Comparison of ENCODE assay signal across 29 mouse cellular contexts in genomic region chr6:146907061-146907794, GRCm38 (mm10). TPM values are rescaled to one million over a fixed set of nuclear protein-coding genes. Genes with fewer than 3 reads are reported as not detected.
DNase-seq lines count a peak whose midpoint lies in the region; ATAC-seq and TF ChIP-seq lines count a peak whose summit lies in the region.
"Had no signal": no experiment of that assay in that cellular context is flagged by ENCODE, and none has a peak within 500 bp of the region (broad histone marks: within the 10 kb centered on the region; RNA-seq: fewer than 3 reads in every experiment).

No protein-coding gene starts in this region.

- no peak for ATAC-seq in heart, embryonic 13.5 days (ENCODE audit: extremely low read depth, insufficient number of reproducible peaks, low FRiP score, low TSS enrichment)
- no peak for ATAC-seq in liver, embryonic 13.5 days (ENCODE audit: low read depth)
- ATAC-seq: activated CD4-positive, CD25-positive, alpha-beta regulatory T cell, adult 4 months had no signal

- H3K9me3 ChIP-seq in heart, embryonic 13.5 days: no peaks in the 10 kb centered on the region
- H3K9me3 ChIP-seq in liver, embryonic 13.5 days (replicated peaks): no peaks in the 10 kb centered on the region
- H3K9me3 ChIP-seq: forebrain, embryonic 12.5 days; G1E; hindbrain, embryonic 15.5 days; limb, embryonic 15.5 days; neural tube, embryonic 15.5 days; stomach, embryonic 15.5 days had no signal

- no peak for DNase-seq in heart, adult 18-20 months
- DNase-seq in liver, adult 2 months (ENCODE audit: extremely low read depth, low read depth, low spot score): no peak
- no peak for DNase-seq in liver
- DNase-seq in liver, embryonic 13.5 days: no peak
- DNase-seq in gastrocnemius, adult 2 months: no peak
- no peak for DNase-seq in cerebellum, adult 2 months
- DNase-seq in frontal cortex, postnatal 10 days (ENCODE audit: low spot score in 2 of 2): no peak
- DNase-seq: adrenal gland, postnatal 14 days; cerebellum, adult 11 months; cerebellum, postnatal 36 days; gastrocnemius, postnatal 10 days; heart, postnatal 36 days; midbrain, embryonic 14.5 days; right cerebral cortex, postnatal 14 days; thymus, adult 2 months had no signal

- WGBS in heart, embryonic 13.5 days: 51% methylated on average over 5 of the region's 5 CpGs
- 37% methylated on average over 5 of the region's 5 CpGs for WGBS in liver, adult 2 months
- 60% methylated on average over 5 of the region's 5 CpGs for WGBS in liver, embryonic 13.5 days (ENCODE audit: insufficient replicate concordance)
- 59% methylated on average over 5 of the region's 5 CpGs for WGBS in cerebellum, adult 2 months

- peaks cover 80% of the 10 kb centered on the region for H3K4me1 ChIP-seq in heart, embryonic 13.5 days
- peaks cover 53% of the 10 kb centered on the region for H3K4me1 ChIP-seq in liver, adult 2 months (ENCODE audit: control insufficient read depth, insufficient read depth, low read length)
- H3K4me1 ChIP-seq in liver, embryonic 13.5 days (replicated peaks): peaks cover 40% of the 10 kb centered on the region
- no peaks in the 10 kb centered on the region for H3K4me1 ChIP-seq in cerebellum, adult 2 months (ENCODE audit: control insufficient read depth, insufficient read depth, low read length)
- H3K4me1 ChIP-seq: forebrain, embryonic 12.5 days; hindbrain, embryonic 15.5 days; neural tube, embryonic 15.5 days had no signal

- peaks cover 22% of the 10 kb centered on the region for H3K79me2 ChIP-seq in liver, adult 2 months (ENCODE audit: control insufficient read depth, insufficient read depth, low read length)

- TF ChIP-seq POLR2A in liver, adult 2 months (IDR thresholded peaks at IDR 0.05; ENCODE audit: extremely low read depth, insufficient read depth, low read length): no peak
- no peak for TF ChIP-seq POLR2A in cerebellum, adult 2 months (IDR thresholded peaks at IDR 0.05; ENCODE audit: borderline replicate concordance, insufficient read depth, low read length)

- H3K4me3 ChIP-seq in heart, embryonic 13.5 days: no peak overlapping the region
- no peak overlapping the region for H3K4me3 ChIP-seq in liver, adult 2 months (ENCODE audit: insufficient read depth, low read depth, low read length)
- H3K4me3 ChIP-seq in liver, embryonic 13.5 days (replicated peaks): no peak overlapping the region
- no peak overlapping the region for H3K4me3 ChIP-seq in gastrocnemius, adult 2 months
- no peak overlapping the region for H3K4me3 ChIP-seq in cerebellum, adult 2 months (replicated peaks; ENCODE audit: insufficient read depth, low read depth, low read length)
- H3K4me3 ChIP-seq: forebrain, embryonic 12.5 days; hindbrain, embryonic 15.5 days; layer of hippocampus, adult 2 months; limb, embryonic 15.5 days; neural tube, embryonic 15.5 days; stomach, embryonic 15.5 days had no signal

- H3K36me3 ChIP-seq in heart, embryonic 13.5 days: 0 out of 2 replicates have a peak, but pooled peaks cover 7% of the 10 kb centered on the region
- no peaks in the 10 kb centered on the region for H3K36me3 ChIP-seq in liver, adult 2 months (ENCODE audit: control insufficient read depth, insufficient read depth, low read length)
- H3K36me3 ChIP-seq in liver, embryonic 13.5 days: no peaks in the 10 kb centered on the region
- H3K36me3 ChIP-seq: forebrain, embryonic 12.5 days; G1E; hindbrain, embryonic 15.5 days; limb, embryonic 15.5 days; neural tube, embryonic 15.5 days; stomach, embryonic 15.5 days had no signal

- H3K4me2 ChIP-seq in heart, embryonic 13.5 days: no peak overlapping the region
- no peak overlapping the region for H3K4me2 ChIP-seq in liver, embryonic 13.5 days
- H3K4me2 ChIP-seq: forebrain, embryonic 12.5 days; heart, embryonic 11.5 days; hindbrain, embryonic 15.5 days; limb, embryonic 15.5 days; neural tube, embryonic 15.5 days; stomach, embryonic 15.5 days had no signal

- H3K27ac ChIP-seq in heart, embryonic 13.5 days (replicated peaks): 0 out of 2 replicates have a peak overlapping the region, but pooled peaks have one; percentile 10
- H3K27ac ChIP-seq in liver, adult 2 months (replicated peaks; ENCODE audit: insufficient read depth, low read depth, low read length): peak overlapping the region; percentile 74
- H3K27ac ChIP-seq in liver, embryonic 13.5 days: peak overlapping the region; percentile 60
- H3K27ac ChIP-seq in gastrocnemius, adult 2 months: no peak overlapping the region
- no peak overlapping the region for H3K27ac ChIP-seq in cerebellum, adult 2 months (ENCODE audit: insufficient read depth, low read length)
- H3K27ac ChIP-seq: forebrain, embryonic 12.5 days; hindbrain, embryonic 15.5 days; layer of hippocampus, adult 2 months; limb, embryonic 15.5 days; neural tube, embryonic 15.5 days; stomach, embryonic 15.5 days had no signal

- TF ChIP-seq CTCF in liver, adult 2 months (IDR thresholded peaks at IDR 0.05; ENCODE audit: low read depth, low read length): no peak
- no peak for TF ChIP-seq CTCF in gastrocnemius, adult 2 months (IDR thresholded peaks at IDR 0.05)
- no peak for TF ChIP-seq CTCF in cerebellum, adult 2 months (IDR thresholded peaks at IDR 0.05; ENCODE audit: borderline replicate concordance, insufficient read depth, low read depth, low read length)

- intact Hi-C loops in gastrocnemius, adult 2 months (cut with DNase I): no loop called here

- H3K27me3 ChIP-seq in heart, embryonic 13.5 days (replicated peaks): no peaks in the 10 kb centered on the region
- H3K27me3 ChIP-seq in liver, adult 2 months (ENCODE audit: control insufficient read depth, insufficient read depth, low read length): no peaks in the 10 kb centered on the region
- no peaks in the 10 kb centered on the region for H3K27me3 ChIP-seq in liver, embryonic 13.5 days
- no peaks in the 10 kb centered on the region for H3K27me3 ChIP-seq in cerebellum, adult 2 months (ENCODE audit: control insufficient read depth, insufficient read depth, low read length)
- H3K27me3 ChIP-seq: forebrain, embryonic 12.5 days; hindbrain, embryonic 15.5 days; limb, embryonic 15.5 days; neural tube, embryonic 15.5 days; stomach, embryonic 15.5 days had no signal

- no peak overlapping the region for H3K9ac ChIP-seq in heart, embryonic 13.5 days
- no peak overlapping the region for H3K9ac ChIP-seq in liver, adult 2 months (ENCODE audit: low read depth, low read length)
- no peak overlapping the region for H3K9ac ChIP-seq in liver, embryonic 13.5 days
- H3K9ac ChIP-seq: forebrain, embryonic 12.5 days; hindbrain, embryonic 15.5 days; limb, embryonic 15.5 days; neural tube, embryonic 15.5 days; stomach, embryonic 15.5 days had no signal

RNA-seq across cellular contexts. Expression of gene Ppfibp1, which starts 18.9 kb away (rescaled TPM):
- 47.0 and 48.6 TPM in 2 replicates for polyA plus RNA-seq in heart, embryonic 13.5 days (2015; fragmentation: Nextera tagmentation; extraction: Ambion mirVana)
- 100 to 1,000 TPM; 115 to 130 TPM for total RNA-seq in heart, adult 18-20 months (2021)
- 20.8 and 24.1 TPM in 2 replicates for total RNA-seq in liver, adult 2 months (2014; rRNA removed)
- polyA plus RNA-seq in liver, adult 2 months (2012; rRNA removed): 6.7 and 6.9 TPM in 2 replicates
- 9.0 and 13.6 TPM in 2 replicates for polyA plus RNA-seq in liver, embryonic 13.5 days (2015; fragmentation: Nextera tagmentation; extraction: Ambion mirVana)
- 10 to 100 TPM; 40.3 to 44.8 TPM for total RNA-seq in gastrocnemius, adult 2 months (2021)
- 8.7 and 9.4 TPM in 2 replicates for polyA plus RNA-seq in cerebellum, adult 2 months (2012; rRNA removed)

RNA-seq across cellular contexts. Expression of gene 1700034J05Rik, which starts 47.0 kb away (rescaled TPM):
- 0.04 and 0.18 TPM in 2 replicates for polyA plus RNA-seq in heart, embryonic 13.5 days (2015; fragmentation: Nextera tagmentation; extraction: Ambion mirVana)
- not detected for total RNA-seq in heart, adult 18-20 months (2021)
- not detected in 2 replicates for total RNA-seq in liver, adult 2 months (2014; rRNA removed)
- not detected in 2 replicates for polyA plus RNA-seq in liver, adult 2 months (2012; rRNA removed)
- not detected in 2 replicates for polyA plus RNA-seq in liver, embryonic 13.5 days (2015; fragmentation: Nextera tagmentation; extraction: Ambion mirVana)
- not detected for total RNA-seq in gastrocnemius, adult 2 months (2021)
- polyA plus RNA-seq in cerebellum, adult 2 months (2012; rRNA removed): not detected in 2 replicates
- total RNA-seq: adrenal gland, postnatal 14 days; gastrocnemius, postnatal 10 days; heart, postnatal 36 days; layer of hippocampus, adult 2 months; left cerebral cortex, postnatal 36 days; megakaryocyte progenitor cell, adult 5-6 weeks had no signal
- polyA plus RNA-seq: activated CD4-positive, CD25-positive, alpha-beta regulatory T cell, adult 4 months; forebrain, embryonic 12.5 days; G1E; midbrain, embryonic 14.5 days; neural tube, embryonic 15.5 days; spleen, adult 2 months; thymus, adult 2 months had no signal

RNA-seq across cellular contexts. Expression of gene Smco2, which starts 57.3 kb away (rescaled TPM):
- not detected in 2 replicates for polyA plus RNA-seq in heart, embryonic 13.5 days (2015; fragmentation: Nextera tagmentation; extraction: Ambion mirVana)
- total RNA-seq in heart, adult 18-20 months (2021): 1 to 10 TPM; 2.2 TPM
- not detected in 2 replicates for total RNA-seq in liver, adult 2 months (2014; rRNA removed)
- 0.06 TPM in 1 of 2 replicates, not detected in the other for polyA plus RNA-seq in liver, adult 2 months (2012; rRNA removed)
- polyA plus RNA-seq in liver, embryonic 13.5 days (2015; fragmentation: Nextera tagmentation; extraction: Ambion mirVana): not detected in 2 replicates
- not detected for total RNA-seq in gastrocnemius, adult 2 months (2021)
- not detected in 2 replicates for polyA plus RNA-seq in cerebellum, adult 2 months (2012; rRNA removed)
- total RNA-seq: adrenal gland, postnatal 14 days; gastrocnemius, postnatal 10 days; layer of hippocampus, adult 2 months; left cerebral cortex, postnatal 36 days; megakaryocyte progenitor cell, adult 5-6 weeks had no signal
- polyA plus RNA-seq: activated CD4-positive, CD25-positive, alpha-beta regulatory T cell, adult 4 months; forebrain, embryonic 12.5 days; G1E; heart, embryonic 11.5 days; hindbrain, embryonic 15.5 days; limb, embryonic 15.5 days; lung, postnatal 0 days; midbrain, embryonic 14.5 days; neural tube, embryonic 15.5 days; spleen, adult 2 months; stomach, embryonic 15.5 days; thymus, adult 2 months had no signal

Comparison
In these comparisons a context has a peak if more than half of its experiments do, and no peak if none do; other contexts are left out.
1. H3K27ac ChIP-seq: peak in heart, embryonic 13.5 days (single experiment), liver, adult 2 months (single experiment) and liver, embryonic 13.5 days (single experiment); none in gastrocnemius, adult 2 months (single experiment) and cerebellum, adult 2 months (single experiment).